ENCODE assay signal across 16 mouse cellular contexts in the genomic region with DNA sequence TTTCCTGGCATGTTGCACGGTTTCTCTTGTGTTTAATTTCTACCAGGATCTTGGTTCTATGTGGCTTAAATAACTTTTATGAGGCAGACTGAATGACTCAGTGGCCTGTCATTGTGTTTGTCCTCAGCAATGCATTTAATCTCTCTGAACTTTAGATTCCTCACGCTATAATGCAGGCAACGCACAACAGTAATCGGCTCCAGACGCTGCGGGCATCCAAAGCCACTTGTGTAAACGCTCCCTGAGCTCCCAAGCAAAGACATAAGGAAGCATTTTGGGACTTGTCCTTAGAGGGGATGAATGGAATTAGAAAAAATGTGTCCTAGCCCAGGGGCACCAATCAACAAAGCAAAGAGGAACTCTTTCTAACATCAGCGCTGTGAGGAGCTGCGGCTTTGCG. TPM values are rescaled to one million over a fixed set of nuclear protein-coding genes. Genes with fewer than 3 reads are reported as not detected.
DNase-seq lines count a peak whose midpoint lies in the region; ATAC-seq and TF ChIP-seq lines count a peak whose summit lies in the region.
"Had no signal": no experiment of that assay in that cellular context is flagged by ENCODE, and none has a peak within 500 bp of the region (broad histone marks: within the 10 kb centered on the region; RNA-seq: fewer than 3 reads in every experiment).

No protein-coding gene starts in this region.

- H3K79me2 ChIP-seq in C2C12 (ENCODE audit: control insufficient read depth, insufficient read depth), result no peaks in the 10 kb centered on the region

- no peak for TF ChIP-seq POLR2A in limb, embryonic 14.5 days (IDR thresholded peaks at IDR 0.05; ENCODE audit: borderline replicate concordance, extremely low read depth, insufficient read depth, insufficient read length)

- no peaks in the 10 kb centered on the region for H3K36me3 ChIP-seq in forebrain, embryonic 11.5 days (ENCODE audit: control insufficient read depth, insufficient read depth, low read length)
- no peaks in the 10 kb centered on the region for H3K36me3 ChIP-seq in forebrain, embryonic 14.5 days (ENCODE audit: control insufficient read depth, insufficient read depth, low read length)
- no peaks in the 10 kb centered on the region for H3K36me3 ChIP-seq in C2C12 (ENCODE audit: control insufficient read depth, insufficient read depth)
- H3K36me3 ChIP-seq in embryonic facial prominence, embryonic 13.5 days, result no peaks in the 10 kb centered on the region
- no peaks in the 10 kb centered on the region for H3K36me3 ChIP-seq in limb, embryonic 14.5 days (ENCODE audit: control insufficient read depth, insufficient read depth, low read length)

- H3ac ChIP-seq in C2C12 (ENCODE audit: control insufficient read depth, insufficient read length, low read depth), result no peak overlapping the region

- H3K9ac ChIP-seq in forebrain, embryonic 11.5 days (ENCODE audit: low read length), result no peak overlapping the region
- H3K9ac ChIP-seq in forebrain, embryonic 14.5 days (ENCODE audit: low read length), result no peak overlapping the region
- H3K9ac ChIP-seq in embryonic facial prominence, embryonic 13.5 days, result no peak overlapping the region
- H3K9ac ChIP-seq in limb, embryonic 14.5 days (ENCODE audit: low read depth, low read length, severe bottlenecking), result no peak overlapping the region

- no peak for ATAC-seq in forebrain, embryonic 11.5 days (replicated peaks; ENCODE audit: low FRiP score)
- no peak for ATAC-seq in forebrain, embryonic 14.5 days
- ATAC-seq in embryonic facial prominence, embryonic 13.5 days (ENCODE audit: insufficient number of reproducible peaks, insufficient read depth, low FRiP score, low TSS enrichment, low read depth), result no peak; the same call in 1 of the 2 replicates
- ATAC-seq in limb, embryonic 14.5 days (ENCODE audit: low FRiP score, low read depth), result no peak
- no peak for ATAC-seq in frontal cortex, adult (ENCODE audit: low TSS enrichment)

- no peak for TF ChIP-seq CTCF in C2C12 (IDR thresholded peaks at IDR 0.05; ENCODE audit: control insufficient read depth, insufficient read depth, insufficient read length)

- no peaks in the 10 kb centered on the region for H3K27me3 ChIP-seq in forebrain, embryonic 11.5 days (ENCODE audit: control insufficient read depth, insufficient read depth, low read length)
- H3K27me3 ChIP-seq in forebrain, embryonic 14.5 days (replicated peaks; ENCODE audit: control insufficient read depth, insufficient read depth, low read length), result no peaks in the 10 kb centered on the region
- H3K27me3 ChIP-seq in C2C12 (ENCODE audit: control insufficient read depth, insufficient read depth, insufficient read length), result no peaks in the 10 kb centered on the region
- H3K27me3 ChIP-seq in embryonic facial prominence, embryonic 13.5 days, result no peaks in the 10 kb centered on the region
- H3K27me3 ChIP-seq in limb, embryonic 14.5 days (ENCODE audit: control insufficient read depth, insufficient read depth, low read length), result no peaks in the 10 kb centered on the region

- WGBS in forebrain, embryonic 11.5 days, result 49% methylated on average over 10 of the region's 10 CpGs
- WGBS in forebrain, embryonic 14.5 days, result 44% methylated on average over 10 of the region's 10 CpGs
- 8% methylated on average over 10 of the region's 10 CpGs for WGBS in embryonic facial prominence, embryonic 13.5 days
- 22% methylated on average over 10 of the region's 10 CpGs for WGBS in limb, embryonic 14.5 days

- H3K4me3 ChIP-seq in forebrain, embryonic 11.5 days (ENCODE audit: low read depth, low read length), result no peak overlapping the region
- H3K4me3 ChIP-seq in forebrain, embryonic 14.5 days (ENCODE audit: low read depth, low read length), result no peak overlapping the region
- H3K4me3 ChIP-seq in C2C12 (ENCODE audit: insufficient read depth, poor library complexity, severe bottlenecking), result no peak overlapping the region
- no peak overlapping the region for H3K4me3 ChIP-seq in embryonic facial prominence, embryonic 13.5 days
- H3K4me3 ChIP-seq in limb, embryonic 14.5 days (replicated peaks; ENCODE audit: low read length), result no peak overlapping the region

- 0 out of 2 replicates have a peak, but pooled peaks cover 2% of the 10 kb centered on the region for H3K4me1 ChIP-seq in forebrain, embryonic 11.5 days (replicated peaks; ENCODE audit: control insufficient read depth, insufficient read depth, low read length)
- peaks cover 9% of the 10 kb centered on the region; the same call in 1 of the 2 replicates for H3K4me1 ChIP-seq in forebrain, embryonic 14.5 days (ENCODE audit: control insufficient read depth, insufficient read depth, low read length)
- H3K4me1 ChIP-seq in embryonic facial prominence, embryonic 13.5 days, result peaks cover 74% of the 10 kb centered on the region
- H3K4me1 ChIP-seq in limb, embryonic 14.5 days (ENCODE audit: control insufficient read depth, insufficient read depth, low read length), result peaks cover 46% of the 10 kb centered on the region

- no peaks in the 10 kb centered on the region for H3K9me3 ChIP-seq in forebrain, embryonic 11.5 days (ENCODE audit: control insufficient read depth, low read length)
- no peaks in the 10 kb centered on the region for H3K9me3 ChIP-seq in forebrain, embryonic 14.5 days (replicated peaks; ENCODE audit: control insufficient read depth, low read length)
- no peaks in the 10 kb centered on the region for H3K9me3 ChIP-seq in embryonic facial prominence, embryonic 13.5 days
- H3K9me3 ChIP-seq in limb, embryonic 14.5 days (ENCODE audit: control insufficient read depth, low read length), result no peaks in the 10 kb centered on the region

- no peak overlapping the region for H3K4me2 ChIP-seq in forebrain, embryonic 11.5 days (ENCODE audit: low read depth, low read length, severe bottlenecking)
- no peak overlapping the region for H3K4me2 ChIP-seq in forebrain, embryonic 14.5 days (ENCODE audit: low read length)
- peak overlapping the region; percentile 16; the same call in 1 of the 2 replicates for H3K4me2 ChIP-seq in embryonic facial prominence, embryonic 13.5 days
- no peak overlapping the region for H3K4me2 ChIP-seq in limb, embryonic 14.5 days (replicated peaks; ENCODE audit: low read depth, low read length, severe bottlenecking)

- no peak overlapping the region for H3K27ac ChIP-seq in forebrain, embryonic 11.5 days (ENCODE audit: low read depth, low read length)
- H3K27ac ChIP-seq in forebrain, embryonic 14.5 days (ENCODE audit: low read depth, low read length), result no peak overlapping the region
- H3K27ac ChIP-seq in embryonic facial prominence, embryonic 13.5 days, result peak overlapping the region; percentile 89
- peak overlapping the region; percentile 8 for H3K27ac ChIP-seq in limb, embryonic 14.5 days (replicated peaks; ENCODE audit: low read depth, low read length)

- H3K79me3 ChIP-seq in C2C12 (ENCODE audit: low read depth), result no peaks in the 10 kb centered on the region

- DNase-seq in forebrain, embryonic 11.5 days (ENCODE audit: low spot score), result peak; percentile 48
- no peak for DNase-seq in forebrain, embryonic 14.5 days (ENCODE audit: low spot score)
- peak; percentile 54 for DNase-seq in limb, embryonic 14.5 days (ENCODE audit: low spot score)
- no peak for DNase-seq in left cerebral cortex, adult 18-20 months (ENCODE audit: low spot score in 2 of 2)
- no peak for DNase-seq in kidney, adult 18-20 months
- DNase-seq: B cell, adult 2 months; cerebellum, adult 9-11 months; gastrocnemius, postnatal 36 days; heart, postnatal 36 days; kidney, adult 8-10 months had no signal

TF ChIP-seq in C2C12, 6 proteins besides CTCF, POLR2A, EP300 and RAD21:
- TF ChIP-seq USF1 (IDR thresholded peaks at IDR 0.05; ENCODE audit: low read depth), result no peak
- TF ChIP-seq FOSL1 (IDR thresholded peaks at IDR 0.05; ENCODE audit: insufficient read depth, low read length, poor library complexity, severe bottlenecking), result peak; percentile 91
TF ChIP-seq in C2C12: peak in this region for 1.

RNA-seq across cellular contexts. Expression of a gene that starts 57.6 kb away (rescaled TPM):
- polyA plus RNA-seq in forebrain, embryonic 11.5 days (2014; fragmentation: Nextera tagmentation; extraction: Ambion mirVana), result not detected in 2 replicates
- polyA plus RNA-seq in forebrain, embryonic 14.5 days (2014; fragmentation: Nextera tagmentation; extraction: Ambion mirVana), result not detected in 2 replicates
- 0.02 TPM for polyA plus RNA-seq in C2C12 (2012; fragmentation: generic; extraction: Trizol)
- 2.6 and 3.3 TPM in 2 replicates for polyA plus RNA-seq in embryonic facial prominence, embryonic 13.5 days (2015; fragmentation: Nextera tagmentation; extraction: Ambion mirVana)
- 9.1 and 12.7 TPM in 2 replicates for polyA plus RNA-seq in limb, embryonic 14.5 days (2012; rRNA removed)
- polyA plus RNA-seq in limb, embryonic 14.5 days (2014; fragmentation: Nextera tagmentation; extraction: Ambion mirVana), result 5.4 and 7.4 TPM in 2 replicates
- not detected for total RNA-seq in left cerebral cortex, adult 18-20 months (2021)
- total RNA-seq: adrenal gland, postnatal 4 days; gastrocnemius, postnatal 36 days; heart, postnatal 36 days; layer of hippocampus, postnatal 14 days had no signal
- polyA plus RNA-seq: liver, embryonic 16.5 days had no signal

Comparison
In these comparisons a context has a peak if more than half of its experiments do, and no peak if none do; other contexts are left out.
1. DNase-seq: peak in forebrain, embryonic 11.5 days (single experiment) and limb, embryonic 14.5 days (single experiment); none in forebrain, embryonic 14.5 days (single experiment), left cerebral cortex, adult 18-20 months (0 of 2) and kidney, adult 18-20 months (single experiment).
2. H3K27ac ChIP-seq: peak in embryonic facial prominence, embryonic 13.5 days (single experiment) and limb, embryonic 14.5 days (single experiment); none in forebrain, embryonic 11.5 days (single experiment) and forebrain, embryonic 14.5 days (single experiment).